Mouse (Mus musculus): ENCODE data around the gene 1700020N01Rik.
A peak's percentile ranks its signal among the peaks of the same experiment; 100 is the strongest.

The 1700020N01Rik gene

GRCm38 (mm10) chr10:21592896-21593380, at the start of gene 1700020N01Rik:
TSS of gene 1700020N01Rik (plus strand) at chr10:21593145.
- DNase-seq = no peak

GRCm38 (mm10) chr10:21543576-21544278, 49.2 kb upstream of the 1700020N01Rik start:
- no peak for DNase-seq

GRCm38 (mm10) chr10:21544721-21545120, 48.2 kb upstream of the 1700020N01Rik start:
- DNase-seq = no peak

GRCm38 (mm10) chr10:21545446-21545845, 47.5 kb upstream of the 1700020N01Rik start:
- DNase-seq = peak; percentile 38 to 67

GRCm38 (mm10) chr10:21548871-21549505, 44.0 kb upstream of the 1700020N01Rik start:
- peak in 1 of 2 experiments; percentile 10 for DNase-seq

- DNase-seq = no peak
These were observed 39.8 kb upstream of the 1700020N01Rik start for GRCm38 (mm10) chr10:21552967-21553682.

GRCm38 (mm10) chr10:21553683-21554035, 39.3 kb upstream of the 1700020N01Rik start:
- DNase-seq = no peak

GRCm38 (mm10) chr10:21554896-21555580, 37.9 kb upstream of the 1700020N01Rik start:
- no peak for DNase-seq

GRCm38 (mm10) chr10:21559769-21560168, 33.2 kb upstream of the 1700020N01Rik start:
- DNase-seq = no peak

- DNase-seq = no peak
These were observed 31.8 kb upstream of the 1700020N01Rik start for GRCm38 (mm10) chr10:21561181-21561580.

- DNase-seq = no peak
These were observed 29.5 kb upstream of the 1700020N01Rik start for GRCm38 (mm10) chr10:21563446-21563845.

- no peak for DNase-seq
These were observed 28.8 kb upstream of the 1700020N01Rik start for GRCm38 (mm10) chr10:21564189-21564588.

- DNase-seq = no peak
These were observed 26.9 kb upstream of the 1700020N01Rik start for GRCm38 (mm10) chr10:21566074-21566473.

- DNase-seq = no peak
These were observed 21.3 kb upstream of the 1700020N01Rik start for GRCm38 (mm10) chr10:21571615-21572014.

GRCm38 (mm10) chr10:21573713-21574112, 19.2 kb upstream of the 1700020N01Rik start:
- DNase-seq = no peak

GRCm38 (mm10) chr10:21575806-21576378, 17.1 kb upstream of the 1700020N01Rik start:
- no peak for DNase-seq

GRCm38 (mm10) chr10:21577798-21578197, 15.1 kb upstream of the 1700020N01Rik start:
- DNase-seq = no peak

GRCm38 (mm10) chr10:21581546-21581945, 11.4 kb upstream of the 1700020N01Rik start:
- DNase-seq = no peak

- no peak for DNase-seq
These were observed 5.9 kb upstream of the 1700020N01Rik start for GRCm38 (mm10) chr10:21587041-21587440.

GRCm38 (mm10) chr10:21588007-21588852, 4.7 kb upstream of the 1700020N01Rik start:
- DNase-seq = no peak

GRCm38 (mm10) chr10:21600931-21601330, 8.0 kb downstream of the 1700020N01Rik start:
- DNase-seq = peak; percentile 52 to 74

GRCm38 (mm10) chr10:21604476-21604875, 11.5 kb downstream of the 1700020N01Rik start:
- no peak for DNase-seq

All from lung, postnatal 4 days (tissue).